Mouse (Mus musculus) hindbrain, embryonic 15.5 days (tissue): Measurements from ENCODE around the gene Nlrp3. TPM values are rescaled to one million over a fixed set of nuclear protein-coding genes. Genes with fewer than 3 reads are reported as not detected.
A peak's percentile ranks its signal among the peaks of the same experiment; 100 is the strongest.

Experiments used
- ATAC-seq: fragments of 200-750 bp; cut with Nextera tagmentation; 2 replicates; pipeline ENCODE4 v1.8.0; 2017; ENCODE audit warnings: low read depth, moderate number of reproducible peaks, moderate TSS enrichment; ENCODE audit not compliant: low FRiP score
- H3K27ac ChIP-seq: fragments of 300-500 bp; sonication (generic); replicated peaks from 2 replicates; pipeline ENCODE4 v1.5.1; 2015; ENCODE audit warnings: mild to moderate bottlenecking, inconsistent platforms
- H3K27me3 ChIP-seq: fragments of 300-500 bp; sonication (generic); 2 replicates; pipeline ENCODE4 v1.6.1; 2015; ENCODE audit warnings: control low read depth, inconsistent platforms
- H3K36me3 ChIP-seq: fragments of 300-500 bp; sonication (generic); 2 replicates; pipeline ENCODE4 v1.6.1; 2015; ENCODE audit warnings: control low read depth, inconsistent platforms
- H3K4me1 ChIP-seq: fragments of 300-500 bp; sonication (generic); replicated peaks from 2 replicates; pipeline ENCODE4 v1.6.1; 2015; ENCODE audit warnings: control low read depth, inconsistent platforms
- H3K4me2 ChIP-seq: fragments of 300-500 bp; sonication (generic); 2 replicates; pipeline ENCODE4 v1.6.1; 2015; ENCODE audit warnings: moderate library complexity, mild to moderate bottlenecking, inconsistent platforms
- H3K4me3 ChIP-seq: fragments of 300-500 bp; sonication (generic); 2 replicates; pipeline ENCODE4 v1.5.1; 2015; ENCODE audit warnings: mild to moderate bottlenecking, inconsistent platforms
- H3K9ac ChIP-seq: fragments of 300-500 bp; sonication (generic); 2 replicates; pipeline ENCODE4 v1.6.1; 2015; ENCODE audit warnings: inconsistent platforms
- H3K9me3 ChIP-seq: fragments of 300-500 bp; sonication (generic); 2 replicates; pipeline ENCODE4 v1.6.1; 2016; ENCODE audit warnings: control low read depth, inconsistent platforms
- WGBS: fragments of 180-500 bp; shearing (Covaris S2); methylation state at CpG from one replicate; pipeline ENCODE4 v1.1.7; 2015; 5-methylcytosine and 5-hydroxymethylcytosine counted together
- polyA plus RNA-seq: library from polyadenylated mRNA; unstranded; fragments of >200 nt; fragmentation: Nextera tagmentation; extraction: Ambion mirVana; gene quantifications from 2 replicates; pipeline ENCODE4 v1.2.1, GENCODE M21; 2015

The Nlrp3 gene
- polyA plus RNA-seq, 1 experiment from 2014 or later: 0.23 TPM

DNA sequence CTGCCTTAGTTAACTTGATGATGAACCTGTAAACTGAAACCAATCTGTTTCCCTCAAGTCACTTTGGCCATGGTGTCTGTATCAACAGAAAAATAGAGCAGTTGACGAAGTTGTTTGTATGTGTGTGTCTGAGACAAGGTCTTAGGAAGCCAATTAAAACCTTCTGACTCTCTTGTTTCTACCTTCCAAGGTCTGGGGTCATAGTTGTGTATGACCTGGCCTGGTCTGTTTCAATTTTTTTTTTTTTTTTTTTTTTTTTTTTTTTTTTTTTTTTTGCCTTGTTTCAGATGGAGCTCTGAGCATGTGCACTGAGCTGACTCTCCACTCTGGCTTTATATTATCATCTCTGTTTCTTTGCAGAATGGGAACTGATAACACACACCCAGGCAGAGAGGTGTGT, 23.9 kb upstream of the Nlrp3 start:
- no peak for ATAC-seq
- Histone ChIP-seq H3K4me2 (no peak overlapping the region), H3K4me3 (no peak overlapping the region), H3K36me3 (no peaks in the 10 kb centered on the region), H3K27me3 (no peaks in the 10 kb centered on the region), H3K27ac (no peak overlapping the region), H3K9ac (no peak overlapping the region), H3K9me3 (no peaks in the 10 kb centered on the region), H3K4me1 (no peaks in the 10 kb centered on the region)
- 83% methylated on average over 1 of the region's 1 CpGs for WGBS

GRCm38 (mm10) chr11:59518226-59518625, 23.1 kb upstream of the Nlrp3 start:
- no peak for ATAC-seq
- no peak overlapping the region for H3K9ac ChIP-seq
- H3K27me3 ChIP-seq: no peaks in the 10 kb centered on the region
- H3K36me3 ChIP-seq: no peaks in the 10 kb centered on the region
- no peak overlapping the region for H3K4me2 ChIP-seq
- no peak overlapping the region for H3K27ac ChIP-seq
- H3K4me1 ChIP-seq: no peaks in the 10 kb centered on the region
- H3K4me3 ChIP-seq: no peak overlapping the region
- WGBS: 64% methylated on average over 10 of the region's 10 CpGs
- no peaks in the 10 kb centered on the region for H3K9me3 ChIP-seq

DNA sequence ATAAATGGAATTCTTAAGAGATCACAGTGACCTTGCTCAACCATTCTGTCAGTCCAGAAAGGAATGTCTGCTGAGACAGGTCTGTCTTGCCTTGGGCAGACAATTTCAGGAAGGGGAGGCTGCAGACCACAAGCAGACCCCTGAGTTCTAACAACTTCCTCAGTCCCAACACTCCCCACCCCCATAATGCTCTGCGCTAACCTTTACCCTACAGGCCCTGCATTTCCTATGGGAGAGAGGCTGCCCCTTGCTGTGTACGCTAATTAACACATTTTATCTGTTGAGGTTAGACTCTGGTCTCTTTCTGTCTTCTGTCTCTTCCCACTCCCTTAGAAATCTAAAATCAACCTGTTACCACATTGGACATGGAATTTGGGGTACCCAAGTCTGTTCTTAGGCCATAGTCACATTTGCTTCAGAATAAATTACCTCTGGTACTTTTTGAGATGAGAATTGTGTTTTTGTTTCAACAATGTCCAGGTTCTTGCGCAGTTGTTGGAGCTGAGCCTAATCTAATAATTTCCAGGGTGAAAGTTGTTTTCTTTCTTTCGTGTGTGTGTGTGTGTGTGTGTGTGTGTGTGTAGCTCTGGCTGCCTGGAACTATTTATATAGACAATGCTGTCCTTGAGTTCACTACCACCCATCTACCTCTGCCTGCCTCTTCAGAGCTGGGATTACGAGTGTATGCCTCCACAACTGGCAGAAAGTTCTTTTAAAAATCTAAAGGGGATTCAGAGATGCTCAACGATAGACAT, 21.4 kb upstream of the Nlrp3 start:
- H3K36me3 ChIP-seq: no peaks in the 10 kb centered on the region
- no peak overlapping the region for H3K27ac ChIP-seq
- H3K4me3 ChIP-seq: no peak overlapping the region
- no peak for ATAC-seq
- H3K9me3 ChIP-seq: no peaks in the 10 kb centered on the region
- H3K4me2 ChIP-seq: no peak overlapping the region
- H3K4me1 ChIP-seq: no peaks in the 10 kb centered on the region
- no peaks in the 10 kb centered on the region for H3K27me3 ChIP-seq
- WGBS: 77% methylated on average over 6 of the region's 6 CpGs
- no peak overlapping the region for H3K9ac ChIP-seq

- no peak overlapping the region for H3K4me2 ChIP-seq
- no peaks in the 10 kb centered on the region for H3K27me3 ChIP-seq
- no peak overlapping the region for H3K4me3 ChIP-seq
- ATAC-seq: no peak
- WGBS: over 99% methylated on average over 2 of the region's 2 CpGs
- H3K36me3 ChIP-seq: no peaks in the 10 kb centered on the region
- no peak overlapping the region for H3K9ac ChIP-seq
- no peaks in the 10 kb centered on the region for H3K4me1 ChIP-seq
- no peaks in the 10 kb centered on the region for H3K9me3 ChIP-seq
- H3K27ac ChIP-seq: no peak overlapping the region
Measured at GRCm38 (mm10) chr11:59524150-59524549, 17.2 kb upstream of the Nlrp3 start.

- H3K36me3 ChIP-seq: no peaks in the 10 kb centered on the region
- H3K27ac ChIP-seq: no peak overlapping the region
- H3K9ac ChIP-seq: no peak overlapping the region
- no peaks in the 10 kb centered on the region for H3K4me1 ChIP-seq
- 5% methylated on average over 10 of the region's 10 CpGs for WGBS
- H3K4me3 ChIP-seq: no peak overlapping the region
- no peaks in the 10 kb centered on the region for H3K27me3 ChIP-seq
- no peak overlapping the region for H3K4me2 ChIP-seq
- H3K9me3 ChIP-seq: no peaks in the 10 kb centered on the region
- no peak for ATAC-seq
Measured at GRCm38 (mm10) chr11:59525237-59525636, 16.1 kb upstream of the Nlrp3 start.

DNA sequence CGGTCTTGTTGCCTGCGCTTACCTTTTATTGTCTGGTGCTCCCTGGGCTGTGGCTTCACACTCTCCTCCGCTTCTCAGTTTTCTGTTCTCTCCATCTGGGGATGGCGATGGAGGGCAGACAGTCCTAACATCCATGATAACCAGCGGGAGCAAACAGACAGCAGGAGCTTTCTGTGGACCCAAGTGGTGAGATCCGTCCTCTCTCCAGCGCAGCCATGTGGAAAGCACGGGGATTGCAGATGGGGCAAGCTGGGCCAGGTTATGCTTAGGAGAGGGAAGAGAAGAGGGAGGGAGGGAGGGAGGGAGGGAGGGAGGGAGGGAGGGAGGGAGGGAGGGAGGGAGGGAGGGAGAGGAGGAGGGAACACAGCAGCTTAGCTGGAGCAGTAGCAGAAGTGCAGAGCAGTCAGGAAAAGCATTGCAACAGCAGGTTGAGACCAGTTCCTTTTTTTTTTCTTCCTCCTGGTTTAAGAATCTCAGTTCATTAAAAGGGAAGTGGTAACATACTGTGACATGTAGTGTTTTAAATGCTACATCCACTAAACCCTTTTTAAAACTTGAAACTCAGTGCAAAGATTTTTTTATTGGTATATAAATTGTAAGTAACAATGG, 14.8 kb upstream of the Nlrp3 start, which contains the start of gene Zkscan17:
Zkscan17 (minus strand) TSS at position 280 of the 609 bp plus-strand sequence.
- no peak for ATAC-seq
- 50% methylated on average over 8 of the region's 8 CpGs for WGBS
- no peak within 1 kb of the TSS for H3K4me3 ChIP-seq
- no peak within 1 kb of the TSS for H3K9ac ChIP-seq
- H3K27me3 ChIP-seq: no peaks in the 10 kb centered on the region
- H3K36me3 ChIP-seq: no peaks in the 10 kb centered on the region
- H3K27ac ChIP-seq: no peak within 1 kb of the TSS
- H3K4me2 ChIP-seq: no peak within 1 kb of the TSS
- H3K4me1 ChIP-seq: 0 out of 2 replicates have a peak, but pooled peaks cover 6% of the 10 kb centered on the region
- H3K9me3 ChIP-seq: no peaks in the 10 kb centered on the region

GRCm38 (mm10) chr11:59530221-59530620, 11.1 kb upstream of the Nlrp3 start:
- no peaks in the 10 kb centered on the region for H3K36me3 ChIP-seq
- H3K9me3 ChIP-seq: no peaks in the 10 kb centered on the region
- H3K4me3 ChIP-seq: no peak overlapping the region
- H3K4me2 ChIP-seq: no peak overlapping the region
- no peak for ATAC-seq
- H3K27me3 ChIP-seq: no peaks in the 10 kb centered on the region
- 76% methylated on average over 5 of the region's 5 CpGs for WGBS
- no peak overlapping the region for H3K9ac ChIP-seq
- H3K4me1 ChIP-seq: 0 out of 2 replicates have a peak, but pooled peaks cover 6% of the 10 kb centered on the region
- H3K27ac ChIP-seq: 0 out of 2 replicates have a peak overlapping the region, but pooled peaks have one; percentile 33

- 0 out of 2 replicates have a peak, but pooled peaks have one; percentile 48 for ATAC-seq
- Histone ChIP-seq H3K4me3 (no peak overlapping the region), H3K27me3 (no peaks in the 10 kb centered on the region), H3K4me2 (no peak overlapping the region), H3K9me3 (no peaks in the 10 kb centered on the region), H3K9ac (no peak overlapping the region), H3K27ac (no peak overlapping the region; the same call in 1 of the 2 replicates), H3K4me1 (0 out of 2 replicates have a peak, but pooled peaks cover 6% of the 10 kb centered on the region), H3K36me3 (no peaks in the 10 kb centered on the region)
- 63% methylated on average over 6 of the region's 6 CpGs for WGBS
Measured at GRCm38 (mm10) chr11:59530870-59531535, 10.4 kb upstream of the Nlrp3 start.

- H3K9ac ChIP-seq: no peak overlapping the region
- 79% methylated on average over 5 of the region's 5 CpGs for WGBS
Measured at GRCm38 (mm10) chr11:59531562-59531961, 9.8 kb upstream of the Nlrp3 start.

DNA sequence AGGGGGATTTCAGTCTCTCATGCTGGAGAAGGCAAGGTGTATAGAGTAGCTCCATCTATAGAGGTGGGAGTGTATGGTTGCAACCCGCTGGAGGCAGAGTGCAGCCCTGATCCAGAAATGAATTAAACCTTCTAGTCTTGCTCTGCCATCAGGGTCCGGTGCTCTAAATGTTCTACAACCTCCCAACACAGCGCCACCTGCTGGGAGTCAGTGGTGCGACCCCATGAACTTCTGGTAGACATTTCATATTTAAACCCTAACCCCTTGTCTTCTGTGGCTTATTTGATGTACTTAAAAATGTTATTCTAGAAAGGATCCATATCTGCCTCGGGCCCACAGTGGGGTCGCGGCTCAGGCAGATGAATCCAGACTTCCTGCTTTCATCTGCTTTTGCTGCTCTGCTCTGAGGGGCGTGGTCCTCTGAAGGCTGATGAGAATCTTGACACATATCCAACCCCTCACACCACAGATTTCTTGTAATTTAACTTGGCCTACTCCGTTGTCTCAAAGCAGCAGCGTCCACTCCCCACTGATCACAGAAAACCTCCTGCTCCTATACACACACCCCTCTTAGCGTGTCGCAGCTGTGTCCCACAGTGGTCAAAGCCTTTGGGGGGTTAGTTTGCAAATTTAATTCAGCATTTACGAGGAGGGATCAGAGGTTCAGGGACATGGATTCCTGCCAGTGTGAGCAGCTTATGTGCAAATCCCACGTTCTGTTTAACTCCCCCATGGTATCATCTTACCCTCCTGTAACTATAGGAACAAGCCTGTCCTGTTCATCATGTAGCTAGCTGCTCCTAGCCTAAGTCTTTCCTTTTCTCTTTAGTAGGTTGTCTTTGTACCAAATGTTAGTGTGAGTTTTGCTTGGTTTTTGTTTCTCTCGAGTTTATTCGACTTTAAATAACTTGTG, 3.9 kb upstream of the Nlrp3 start:
- Histone ChIP-seq H3K9me3 (no peaks in the 10 kb centered on the region), H3K36me3 (no peaks in the 10 kb centered on the region), H3K27ac (peak overlapping the region; percentile 51; the same call in 1 of the 2 replicates), H3K9ac (no peak overlapping the region), H3K4me1 (no peaks in the 10 kb centered on the region; the same call in 1 of the 2 replicates), H3K27me3 (no peaks in the 10 kb centered on the region), H3K4me2 (no peak overlapping the region), H3K4me3 (no peak overlapping the region)
- ATAC-seq: no peak
- 70% methylated on average over 16 of the region's 16 CpGs for WGBS

More at GRCm38 (mm10) chr11:59531562-59531961, 9.8 kb upstream of the Nlrp3 start:
- no peaks in the 10 kb centered on the region for H3K36me3 ChIP-seq
- H3K9me3 ChIP-seq: no peaks in the 10 kb centered on the region
- H3K4me3 ChIP-seq: no peak overlapping the region
- ATAC-seq: no peak
- H3K27ac ChIP-seq: no peak overlapping the region
- H3K4me2 ChIP-seq: no peak overlapping the region
- H3K27me3 ChIP-seq: no peaks in the 10 kb centered on the region
- 0 out of 2 replicates have a peak, but pooled peaks cover 6% of the 10 kb centered on the region for H3K4me1 ChIP-seq

DNA sequence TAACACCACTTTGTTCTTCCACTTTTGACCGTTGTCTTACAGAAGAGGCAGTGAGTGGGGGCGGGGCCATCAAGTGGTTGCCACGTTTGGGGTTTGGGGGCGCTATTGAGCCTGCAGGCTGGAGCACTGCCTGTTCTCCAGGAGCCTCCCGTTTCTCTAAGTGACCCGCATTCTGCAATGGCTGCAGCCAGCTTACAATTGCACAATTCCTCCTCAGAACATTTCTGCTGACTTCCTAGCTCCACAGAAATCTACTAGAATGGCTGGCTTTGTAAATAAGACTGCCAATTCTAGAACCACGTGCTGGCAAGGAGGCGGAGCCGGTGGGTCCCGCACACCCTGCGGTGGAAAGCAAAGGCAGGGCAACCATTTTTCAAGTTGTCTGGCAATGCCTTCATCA, 3.0 kb upstream of the Nlrp3 start:
- Histone ChIP-seq H3K9ac (no peak overlapping the region), H3K36me3 (no peaks in the 10 kb centered on the region), H3K4me1 (no peaks in the 10 kb centered on the region; the same call in 1 of the 2 replicates), H3K27ac (peak overlapping the region; percentile 51; the same call in 1 of the 2 replicates), H3K9me3 (no peaks in the 10 kb centered on the region), H3K27me3 (no peaks in the 10 kb centered on the region), H3K4me3 (0 out of 2 replicates have a peak overlapping the region, but pooled peaks have one; percentile 10), H3K4me2 (peak overlapping the region; percentile 28)
- ATAC-seq: no peak; the same call in 1 of the 2 replicates
- 37% methylated on average over 11 of the region's 11 CpGs for WGBS
